Mouse (Mus musculus): ENCODE data around the gene Slc25a44.
"Not testable (repeated sequence)": the region's sequence is repeated elsewhere in the genome, so short reads cannot be mapped to it uniquely, and the experiment has no call there.

Slc25a44 gene

DNA sequence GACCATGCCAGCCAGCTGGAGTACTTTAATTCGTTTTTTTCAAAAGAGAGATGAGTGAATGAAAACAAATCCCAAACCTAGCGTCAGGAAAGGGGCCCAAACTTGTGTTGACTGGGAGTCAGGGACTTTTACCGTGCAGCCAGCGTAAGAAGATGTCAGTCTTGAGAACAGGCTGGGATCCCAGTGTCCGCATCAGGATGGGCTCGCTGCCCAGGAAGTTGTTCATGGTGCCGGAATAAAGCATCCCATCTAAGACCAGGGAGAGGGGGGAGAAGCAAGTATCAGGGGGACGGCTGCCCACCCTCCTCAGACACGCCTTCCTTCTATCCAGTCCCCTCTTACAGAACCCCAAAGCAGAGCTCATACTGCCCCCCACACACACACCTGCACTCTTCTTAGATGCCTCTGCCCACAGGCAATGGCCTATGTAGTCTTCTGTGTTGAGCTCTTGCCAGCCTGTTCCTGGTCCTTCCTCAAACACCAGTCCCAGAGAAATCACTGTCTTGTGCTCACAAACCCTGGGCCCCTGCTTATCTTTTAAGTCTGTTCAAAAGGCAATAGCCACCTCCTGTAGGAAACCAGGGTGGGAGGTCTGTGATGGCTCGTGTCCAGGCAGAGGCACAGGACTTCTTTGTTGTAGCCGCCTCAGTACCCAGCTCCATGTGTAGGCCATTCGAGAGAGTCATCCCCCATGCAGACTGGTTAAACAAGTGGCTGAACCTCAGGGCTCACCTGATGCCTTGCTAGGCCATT, 25.6 kb upstream of the Slc25a44 start:
- CTCF ChIA-PET = interaction anchor here (0.5 to 0.7 kb wide), 2 partner anchors 8 to 53 kb away, joined by 3 to 5 read pairs; no protein-coding TSS in a partner anchor

DNA sequence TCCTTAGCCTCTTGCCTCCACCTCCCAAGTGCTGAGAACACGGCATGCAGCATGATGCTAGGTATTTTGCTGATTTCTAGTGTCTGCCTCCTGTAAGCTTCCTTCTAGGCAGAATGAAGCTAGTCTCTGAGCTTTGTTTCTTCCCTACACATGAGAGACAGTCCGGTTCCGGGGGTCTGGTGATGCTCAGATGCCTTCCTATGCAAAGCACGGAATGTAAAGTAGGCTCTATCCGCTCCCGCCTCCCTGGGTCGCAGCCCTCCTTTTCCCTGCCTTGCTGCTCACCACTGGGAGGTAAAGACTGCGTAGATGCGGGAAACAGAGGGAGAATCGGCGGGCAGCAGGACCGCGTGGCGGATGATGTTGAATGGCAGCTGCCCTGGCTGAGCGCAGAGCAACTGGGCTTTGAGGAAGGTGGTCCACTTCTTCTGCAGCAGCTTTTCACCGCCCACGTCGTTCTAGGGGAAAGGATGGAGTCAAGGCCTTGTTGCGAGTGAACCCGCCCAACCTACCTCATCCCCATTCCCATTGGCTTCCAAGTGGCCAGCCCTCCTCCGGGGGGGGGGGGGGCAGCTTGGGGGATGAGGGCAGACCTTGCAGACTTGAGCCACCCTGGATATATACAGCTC, 24.6 kb upstream of the Slc25a44 start:
- CTCF ChIA-PET = interaction anchor here (0.7 kb wide), 2 partner anchors 13 to 54 kb away, joined by 3 read pairs; no protein-coding TSS in a partner anchor

DNA sequence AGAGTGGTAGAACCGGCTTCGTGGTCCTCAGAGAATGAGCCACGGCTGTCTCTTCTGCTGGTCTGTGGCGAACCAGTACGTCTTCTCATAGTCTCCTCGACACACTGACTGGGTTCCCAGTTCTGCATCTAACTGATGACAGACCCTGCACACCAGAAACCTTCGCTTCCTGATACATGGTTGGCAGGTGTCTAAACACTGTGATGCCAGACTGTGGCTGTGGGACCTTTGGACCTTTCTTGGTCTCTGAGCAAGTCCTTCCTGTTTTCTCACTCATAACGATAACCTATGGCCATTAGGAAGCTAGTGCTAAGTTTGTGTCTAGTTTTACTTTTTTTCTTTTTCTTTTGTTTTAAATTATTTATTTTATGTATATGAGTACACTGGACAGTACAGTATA, 23.5 kb upstream of the Slc25a44 start:
- CTCF ChIA-PET = no interaction called here

DNA sequence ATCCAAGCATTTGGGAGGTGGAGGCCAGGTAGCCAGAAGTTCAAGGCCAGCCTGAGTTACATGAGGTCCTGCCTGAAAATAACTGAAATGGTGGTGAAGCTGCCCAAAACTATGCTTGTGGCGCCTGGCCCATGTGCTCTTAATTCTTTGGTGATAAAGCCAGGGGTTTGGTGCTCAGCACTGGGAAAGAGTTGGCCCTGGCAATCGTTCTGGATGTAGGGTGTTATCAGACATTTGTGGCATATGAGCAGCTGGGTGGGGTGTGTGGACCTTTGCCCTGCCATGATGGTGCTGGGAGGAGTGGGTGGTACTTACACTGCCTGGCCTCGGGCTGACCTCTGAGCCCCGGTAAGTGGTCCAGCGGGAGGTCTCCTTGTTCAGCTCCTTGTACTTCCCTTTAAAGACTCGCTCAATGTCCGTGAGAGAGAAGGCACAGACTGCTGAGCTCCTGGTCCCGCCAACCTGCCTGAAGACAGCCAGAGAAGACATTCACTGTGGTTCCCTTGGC, 22.8 kb upstream of the Slc25a44 start:
- CTCF ChIA-PET = interaction anchor here (0.7 to 0.9 kb wide), 2 partner anchors 14 to 24 kb away, joined by 3 to 5 read pairs; no protein-coding TSS in a partner anchor

DNA sequence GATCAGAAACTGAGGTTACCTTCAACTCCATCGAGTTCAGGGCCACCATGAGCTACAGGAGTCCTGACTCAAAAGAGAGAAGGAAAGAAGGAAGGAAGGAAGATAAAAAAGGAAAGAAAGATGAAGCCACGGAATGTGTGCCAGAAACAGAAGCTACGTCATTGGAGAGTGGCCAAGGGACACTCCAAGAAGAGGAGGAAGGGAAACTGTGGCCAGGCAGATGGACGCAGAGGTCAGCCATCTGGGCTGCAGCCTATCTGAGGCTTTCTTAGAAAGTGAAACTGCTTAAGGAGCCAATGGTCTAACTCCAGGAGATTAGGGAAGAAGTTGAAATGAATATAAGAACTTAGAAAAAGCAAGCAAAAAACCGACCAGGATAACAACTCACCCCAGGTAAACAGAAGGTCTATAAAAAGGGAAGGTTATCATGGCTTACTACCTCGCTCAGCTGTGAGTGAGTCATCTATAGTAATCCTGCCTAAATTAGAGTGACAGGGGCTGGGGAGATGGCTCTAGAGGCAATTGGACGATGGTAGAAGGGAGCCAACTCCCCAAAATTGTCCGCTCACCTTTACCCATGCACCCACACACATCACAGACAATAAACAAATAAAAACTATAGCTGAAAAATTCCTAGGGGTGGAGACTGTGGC, 21.7 kb upstream of the Slc25a44 start:
- CTCF ChIA-PET = interaction anchor here (0.7 to 0.9 kb wide), 2 partner anchors 19 to 23 kb away, joined by 3 to 5 read pairs; no protein-coding TSS in a partner anchor

DNA sequence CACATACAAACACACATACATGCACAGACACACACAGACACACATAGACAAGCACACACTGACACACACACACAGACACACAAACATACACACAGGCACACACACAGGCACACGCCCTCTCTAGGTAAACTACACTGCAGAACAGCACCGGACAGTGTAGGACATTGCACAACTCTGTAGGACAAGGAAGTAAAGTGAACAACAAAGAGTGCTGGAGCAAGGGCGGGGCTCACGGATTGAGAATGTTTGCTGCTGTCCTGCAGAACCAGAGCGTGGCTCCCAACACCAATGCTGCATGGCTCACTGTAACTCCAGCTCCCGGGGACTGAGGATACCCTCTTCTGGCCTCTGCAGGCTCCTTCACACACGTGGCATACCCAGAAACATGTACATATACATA, 17.9 kb upstream of the Slc25a44 start:
- CTCF ChIA-PET = no interaction called here

DNA sequence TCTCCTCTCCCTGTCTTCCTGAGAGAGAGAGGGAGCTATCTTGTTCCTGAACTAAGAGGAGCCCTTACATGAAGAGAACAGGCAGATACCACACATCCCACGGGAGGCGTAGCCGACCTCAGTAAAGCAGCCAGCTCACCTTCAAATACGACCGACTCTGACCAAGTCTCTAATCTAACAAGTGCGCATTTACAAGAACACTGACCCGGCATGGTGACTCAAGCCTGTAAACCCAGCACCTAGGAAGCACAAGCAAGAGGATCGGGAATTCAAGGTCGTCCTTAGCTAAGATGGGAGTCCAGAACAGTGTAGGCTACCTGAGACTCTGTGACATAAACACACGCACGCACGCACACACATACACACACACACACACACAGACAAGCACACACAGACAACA, 17.5 kb upstream of the Slc25a44 start:
- CTCF ChIA-PET = no interaction called here

DNA sequence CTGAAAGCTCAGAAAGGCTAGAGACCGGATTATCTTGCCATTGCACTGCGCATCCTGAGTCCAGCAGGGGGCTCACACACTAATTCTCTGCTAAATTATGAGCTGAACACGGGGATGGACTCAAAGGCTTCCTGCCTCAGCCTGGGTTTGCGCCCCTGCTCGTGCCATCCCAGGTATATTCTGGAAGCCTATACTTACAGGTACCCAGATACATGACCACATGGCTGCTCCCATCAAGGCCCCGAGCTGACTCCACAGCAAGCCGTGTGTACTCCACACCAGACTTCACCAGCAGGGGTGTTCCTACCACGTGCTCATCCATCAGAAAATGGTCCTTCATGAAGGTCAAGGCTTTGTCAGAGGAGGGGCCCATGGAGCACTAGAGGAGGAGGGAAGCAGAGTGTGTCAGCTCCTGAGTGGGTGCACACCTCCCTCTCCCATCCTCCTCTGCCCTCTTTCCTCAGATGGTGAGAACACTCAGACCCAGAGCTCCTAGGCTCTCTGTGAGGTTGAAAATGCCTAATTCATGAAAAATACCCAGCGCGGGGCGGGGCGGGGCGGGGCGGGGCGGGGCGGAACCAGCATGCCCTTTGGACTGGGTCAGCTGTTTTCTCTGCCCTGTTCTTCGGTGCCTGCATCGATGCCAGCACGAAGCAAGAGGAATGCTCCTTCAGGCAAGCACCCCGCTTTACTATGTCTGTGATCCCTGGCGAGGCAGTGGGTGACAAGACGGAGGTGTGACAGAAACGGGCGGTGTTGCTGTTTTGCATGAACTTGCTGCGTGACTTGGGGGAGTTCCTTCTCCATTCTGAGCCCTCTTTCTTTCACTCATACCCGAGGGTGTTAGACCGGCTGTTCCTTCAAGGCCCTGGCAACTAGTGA, 15.8 kb upstream of the Slc25a44 start:
- CTCF ChIA-PET = interaction anchor here (0.6 to 1.1 kb wide), 5 partner anchors 24 to 33 kb away, joined by 3 to 4 read pairs (median 3); partner anchors contain the start of gene Pmf1

DNA sequence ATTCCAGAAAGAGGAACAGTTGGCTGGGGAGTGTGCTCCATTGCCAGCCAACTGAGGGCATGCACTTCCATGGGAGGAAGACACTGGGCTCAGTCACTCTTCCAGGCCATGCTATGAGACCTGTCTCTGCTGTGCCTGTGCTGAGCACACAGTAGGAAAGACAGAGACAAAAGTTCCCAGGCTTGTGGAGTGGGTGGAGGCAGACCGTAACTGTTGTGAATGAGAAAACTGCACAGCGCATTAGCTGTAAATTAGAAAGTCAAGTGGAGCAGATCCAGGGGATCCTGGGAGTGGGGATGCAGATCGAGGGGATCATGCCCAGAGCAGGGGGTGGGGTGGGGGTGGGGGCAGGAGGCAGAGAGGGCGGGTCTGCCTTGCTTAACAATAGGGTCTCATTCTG, 14.6 kb upstream of the Slc25a44 start:
- CTCF ChIA-PET = interaction anchor here (0.6 to 0.7 kb wide), 2 partner anchors 33 kb away, joined by 3 to 6 read pairs; no protein-coding TSS in a partner anchor

DNA sequence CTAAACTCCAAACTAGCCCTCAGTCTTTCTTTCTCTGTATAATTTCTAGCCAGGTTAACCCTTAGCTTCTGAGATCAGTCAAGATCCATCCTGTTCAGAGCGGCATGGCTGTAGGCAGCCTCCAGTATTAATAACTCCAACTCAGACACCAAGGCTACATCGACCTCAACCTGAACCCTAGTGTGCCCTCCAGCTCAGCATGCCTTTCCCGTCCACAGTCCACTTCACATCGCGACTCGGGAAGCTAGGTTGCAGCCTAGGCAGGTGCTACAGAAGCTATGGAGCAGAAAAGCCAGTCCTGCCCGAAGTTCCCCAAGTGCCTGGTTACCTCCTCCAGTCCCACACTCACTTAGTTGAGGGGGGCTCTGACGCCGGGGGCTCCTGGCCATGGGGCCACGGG, 12.5 kb upstream of the Slc25a44 start:
- CTCF ChIA-PET = interaction anchor here (1.3 to 1.6 kb wide), 2 partner anchors 30 to 32 kb away, joined by 5 read pairs; no protein-coding TSS in a partner anchor

DNA sequence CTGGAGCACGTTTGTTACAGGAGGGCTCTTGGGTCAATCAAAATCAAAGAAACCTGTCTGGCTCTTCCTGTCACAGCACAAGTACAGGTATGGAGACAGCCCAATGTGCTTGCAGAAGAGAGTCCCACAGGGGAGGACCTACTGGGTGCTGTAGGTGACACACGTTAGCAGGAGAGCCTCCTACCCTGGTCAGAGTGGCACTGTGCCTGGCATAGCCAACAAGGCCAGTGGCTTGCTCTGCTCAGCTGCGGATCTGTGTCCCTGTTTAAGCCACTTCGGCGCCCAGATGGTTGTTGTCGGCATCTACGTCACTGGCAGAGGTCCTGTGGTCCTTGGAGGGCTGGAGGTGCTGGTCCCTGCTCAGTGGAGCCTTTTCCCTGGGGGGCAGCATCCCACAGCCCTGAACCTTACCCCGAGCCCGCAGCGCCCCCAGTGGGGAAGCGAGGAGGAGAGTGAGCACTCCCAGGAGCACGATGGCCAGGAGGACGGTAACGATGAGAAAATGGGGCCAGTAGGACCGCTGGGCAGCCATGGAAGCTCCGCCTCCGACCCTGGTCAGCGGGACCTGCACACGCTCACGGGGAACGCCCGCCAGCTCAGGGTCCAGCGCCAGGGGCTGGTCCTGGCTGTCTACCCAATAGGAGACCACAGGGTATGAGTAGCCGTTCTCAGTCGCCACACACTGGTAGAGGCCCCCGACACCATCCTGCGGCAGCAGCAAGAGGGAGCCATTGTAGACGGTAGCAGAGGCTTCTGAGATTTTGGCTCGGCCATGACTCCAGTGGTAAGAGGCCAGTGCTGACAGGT, 11.7 kb upstream of the Slc25a44 start:
- CTCF ChIA-PET = interaction anchor here (1.3 to 1.6 kb wide), 4 partner anchors 12 to 41 kb away, joined by 3 to 7 read pairs (median 5); no protein-coding TSS in a partner anchor

DNA sequence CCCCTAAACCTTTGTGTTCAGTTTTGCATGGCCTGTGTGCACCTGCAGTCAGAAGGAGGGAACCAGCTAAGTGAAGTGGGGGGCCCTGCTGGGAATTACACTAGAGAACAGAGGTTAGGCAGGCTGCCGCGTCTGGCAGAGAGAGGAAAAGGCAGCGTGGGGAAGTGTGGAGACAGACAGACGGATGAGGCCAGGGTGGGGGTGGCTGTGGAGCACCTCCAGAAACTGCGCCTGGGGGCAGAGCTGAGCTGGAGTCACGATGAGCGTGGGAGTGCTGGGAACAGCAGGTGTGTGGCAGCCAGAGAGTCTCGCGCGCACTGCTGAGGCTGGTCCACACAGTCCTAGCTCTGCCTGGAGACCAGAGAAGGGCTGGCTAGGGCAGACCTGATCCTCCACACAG, 10.6 kb upstream of the Slc25a44 start:
- CTCF ChIA-PET = interaction anchor here (1.6 kb wide), 2 partner anchors 14 to 42 kb away, joined by 3 to 7 read pairs; no protein-coding TSS in a partner anchor

DNA sequence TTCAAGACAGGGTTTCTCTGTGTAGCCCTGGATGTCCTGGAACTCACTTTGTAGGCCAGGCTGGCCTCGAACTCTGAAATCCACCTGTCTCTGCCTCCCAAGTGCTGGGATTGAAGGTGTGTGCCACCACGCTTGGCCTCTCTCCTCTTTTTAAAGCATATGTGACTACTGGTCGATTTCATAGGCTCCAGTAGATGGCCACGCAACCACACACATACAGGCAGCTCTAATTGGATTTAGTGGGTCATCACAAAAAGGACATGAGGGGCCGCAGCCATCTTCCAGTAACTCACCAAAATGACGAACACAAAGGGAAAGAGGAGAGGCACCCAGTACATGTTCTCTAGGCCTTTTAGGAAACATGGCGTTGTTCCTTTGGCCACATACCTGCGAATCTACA, 3.7 kb upstream of the Slc25a44 start:
- CTCF ChIA-PET = not testable (repeated sequence)

DNA sequence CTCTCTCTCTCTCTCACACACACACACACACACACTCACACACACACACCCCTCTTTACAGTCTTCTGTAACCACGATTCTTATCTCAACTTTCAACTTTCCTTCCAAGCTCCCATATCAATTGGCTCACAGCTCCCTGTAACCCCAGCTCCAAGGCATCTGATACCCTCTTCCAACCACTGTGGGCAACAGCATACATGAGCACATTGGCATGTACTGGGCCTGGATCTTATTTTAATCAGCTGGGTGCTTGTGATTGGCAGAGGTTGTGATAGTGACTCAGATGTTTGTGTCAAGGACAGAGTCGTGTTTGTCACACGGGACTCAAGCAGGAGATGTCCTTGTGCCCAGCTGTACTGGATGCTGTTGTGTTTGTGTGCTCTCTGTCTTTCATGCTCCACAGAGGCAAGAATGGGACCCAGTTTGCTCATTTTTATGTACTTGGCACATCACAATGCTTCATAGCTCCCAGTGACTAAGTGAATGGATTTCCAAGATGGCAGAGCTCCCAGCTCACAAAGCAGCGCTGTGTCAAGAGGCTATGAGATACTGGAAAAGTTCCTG, 2.5 kb upstream of the Slc25a44 start:
- CTCF ChIA-PET = interaction anchor here (0.6 kb wide), 1 partner anchor 29 kb away, joined by 3 read pairs; no protein-coding TSS in a partner anchor

DNA sequence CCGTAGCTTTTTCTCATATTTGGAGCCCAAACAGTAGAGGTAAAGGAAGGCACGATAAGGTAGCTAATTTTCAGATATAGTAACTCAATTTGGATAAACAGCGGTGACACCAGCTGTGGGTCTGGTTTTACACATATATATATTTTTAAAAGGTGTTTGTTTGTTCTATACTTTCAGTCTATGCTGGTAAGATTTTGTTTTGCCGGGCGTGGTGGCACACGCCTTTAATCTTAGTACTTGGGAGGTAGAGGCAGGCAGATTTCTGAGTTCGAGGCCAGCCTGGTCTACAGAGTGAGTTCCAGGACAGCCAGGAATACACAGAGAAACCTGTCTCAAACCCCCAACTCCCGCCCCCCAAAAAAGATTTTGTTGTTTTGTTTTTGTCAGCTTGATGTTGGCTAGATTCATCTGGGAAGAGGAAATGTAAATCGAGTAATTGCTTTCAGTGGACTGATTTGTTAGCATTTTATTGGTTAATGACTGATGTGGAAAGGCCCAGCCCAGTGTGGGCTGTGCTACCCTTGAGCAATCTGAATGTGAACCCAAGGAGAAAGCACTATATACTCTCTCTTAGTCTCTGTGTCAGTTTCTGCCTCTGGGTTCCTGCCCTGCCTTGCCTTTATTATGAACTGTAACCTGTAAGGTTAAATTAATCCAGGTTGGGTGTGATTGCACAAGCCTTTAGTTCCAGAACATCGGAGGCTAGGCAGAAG, 925 bp upstream of the Slc25a44 start:
- CTCF ChIA-PET = interaction anchor here (0.6 to 0.8 kb wide), 2 partner anchors 44 to 419 kb away, joined by 3 to 4 read pairs; no protein-coding TSS in a partner anchor

DNA sequence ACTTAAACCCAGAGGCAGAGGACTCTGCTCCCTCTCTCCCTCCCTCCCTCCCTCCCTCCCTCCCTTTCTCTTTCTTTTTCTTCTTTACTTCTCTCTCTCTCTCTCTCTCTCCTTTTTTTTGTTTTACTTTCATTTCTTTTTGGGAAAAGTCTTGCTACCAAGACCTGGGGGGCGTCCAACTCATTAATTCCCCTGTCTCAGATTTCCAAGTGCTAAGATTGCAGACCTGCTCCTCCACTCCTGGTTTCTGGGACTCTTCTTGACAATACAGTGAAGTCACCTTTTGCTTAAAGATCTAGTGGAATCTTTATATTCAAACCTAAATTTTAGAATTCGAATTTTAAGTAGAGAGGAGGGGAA, 371 bp upstream of the Slc25a44 start:
- CTCF ChIA-PET = interaction anchor here (0.7 kb wide), 1 partner anchor 107 kb away, joined by 3 read pairs; the partner anchor contains the start of gene Mex3a

DNA sequence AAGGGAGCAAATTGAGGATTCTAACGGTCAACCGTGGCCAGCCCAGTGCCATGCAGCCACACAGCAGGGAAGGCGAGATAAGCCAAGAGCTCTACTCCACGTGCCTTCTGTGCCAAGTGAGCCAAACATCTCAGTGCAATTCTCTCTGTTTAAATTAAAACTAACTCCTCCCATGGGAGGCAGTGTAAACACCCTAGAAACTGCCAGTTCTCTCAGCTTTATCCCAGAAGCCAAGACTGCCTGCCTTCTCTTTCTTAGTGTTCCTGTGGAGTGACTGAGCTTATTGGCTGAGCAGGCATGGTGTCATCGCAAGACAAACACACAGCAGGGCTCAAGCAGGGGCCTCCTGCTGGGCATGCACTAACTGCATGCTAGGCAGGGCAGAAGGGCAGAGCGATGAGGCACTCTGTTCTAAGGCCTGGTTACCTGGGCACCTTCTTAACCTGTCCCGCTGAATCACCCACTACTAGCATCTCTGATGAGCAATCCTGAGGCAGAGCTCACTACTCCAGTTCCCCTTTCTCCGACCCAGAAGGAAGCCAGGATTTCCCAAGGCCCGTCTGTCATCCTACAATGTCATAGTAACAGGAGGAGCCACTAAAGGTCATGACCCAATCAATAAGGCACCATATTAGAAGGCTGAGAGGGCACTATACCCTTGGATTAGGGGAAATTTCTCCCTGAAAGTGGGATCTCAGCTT, 2.8 kb downstream of the Slc25a44 start:
- CTCF ChIA-PET = no interaction called here

DNA sequence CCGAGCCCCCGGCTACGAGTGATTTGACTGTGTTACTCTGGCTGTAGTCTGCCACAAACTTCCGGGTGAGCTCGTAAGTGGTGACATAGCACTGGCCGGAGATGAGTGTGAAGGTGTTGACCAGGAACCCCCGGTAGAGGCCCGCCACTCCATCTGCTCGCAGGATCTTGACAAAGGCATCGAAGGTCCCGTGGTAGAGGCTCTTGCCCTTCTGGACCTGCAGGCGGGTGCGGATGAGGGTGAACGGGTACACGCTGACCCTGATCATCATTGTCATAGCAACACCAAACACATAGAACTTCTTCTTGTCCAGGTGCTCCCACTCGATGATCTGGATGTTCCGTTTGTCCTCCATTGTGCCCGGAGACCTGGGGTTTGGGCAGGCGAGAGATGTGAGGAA, 4.2 kb downstream of the Slc25a44 start:
- CTCF ChIA-PET = no interaction called here

Measured in spleen, embryonic (tissue).